Mouse (Mus musculus): ENCODE measurements at regions not wholly inside any gene's neighbourhood (a gene's known extent, or its start where the extent isn't known, plus 50 kb on each side); places are given as distances from the start of the nearest gene placed in this dataset.

- intact Hi-C loops (cut with DNase I): no loop called here
- no peak overlapping the region for H3K4me3 ChIP-seq
- no peak for DNase-seq (ENCODE audit: extremely low spot score in 1 of 2, low spot score in 2 of 2)
- TF ChIP-seq CTCF (IDR thresholded peaks at IDR 0.05): no peak
- no peak overlapping the region for H3K27ac ChIP-seq
Observed at GRCm38 (mm10) chr12:7691996-7692395, 285.5 kb upstream of the Apob start.

- DNase-seq (ENCODE audit: extremely low spot score in 1 of 2, low spot score in 2 of 2): no peak
- no peak for TF ChIP-seq CTCF (IDR thresholded peaks at IDR 0.05)
- intact Hi-C loops (cut with DNase I): no loop called here
Observed at GRCm38 (mm10) chr12:7698324-7698944, 279.0 kb upstream of the Apob start.

GRCm38 (mm10) chr12:7709102-7709501, 268.3 kb upstream of the Apob start:
- Histone ChIP-seq H3K27ac (no peak overlapping the region), H3K4me3 (no peak overlapping the region)
- intact Hi-C loops (cut with DNase I): no loop called here
- no peak for DNase-seq (ENCODE audit: extremely low spot score in 1 of 2, low spot score in 2 of 2)
- no peak for TF ChIP-seq CTCF (IDR thresholded peaks at IDR 0.05)

More at GRCm38 (mm10) chr12:7698324-7698944, 279.0 kb upstream of the Apob start:
- H3K27ac ChIP-seq: no peak overlapping the region
- H3K4me3 ChIP-seq: no peak overlapping the region

- DNase-seq (ENCODE audit: extremely low spot score in 1 of 2, low spot score in 2 of 2): no peak
- Histone ChIP-seq H3K4me3 (no peak overlapping the region), H3K27ac (no peak overlapping the region)
- TF ChIP-seq CTCF (IDR thresholded peaks at IDR 0.05): no peak
- intact Hi-C loops (cut with DNase I): no loop called here
Observed at GRCm38 (mm10) chr12:7709872-7710271, 267.6 kb upstream of the Apob start.

GRCm38 (mm10) chr12:7715091-7715490, 262.4 kb upstream of the Apob start:
- Histone ChIP-seq H3K27ac (no peak overlapping the region), H3K4me3 (no peak overlapping the region)
- intact Hi-C loops (cut with DNase I): no loop called here
- no peak for DNase-seq (ENCODE audit: extremely low spot score in 1 of 2, low spot score in 2 of 2)
- TF ChIP-seq CTCF (IDR thresholded peaks at IDR 0.05): no peak

GRCm38 (mm10) chr12:7718556-7718955, 258.9 kb upstream of the Apob start:
- intact Hi-C loops (cut with DNase I): no loop called here
- no peak overlapping the region for H3K4me3 ChIP-seq
- DNase-seq (ENCODE audit: extremely low spot score in 1 of 2, low spot score in 2 of 2): no peak
- TF ChIP-seq CTCF (IDR thresholded peaks at IDR 0.05): no peak
- H3K27ac ChIP-seq: no peak overlapping the region

- TF ChIP-seq CTCF (IDR thresholded peaks at IDR 0.05): no peak
- H3K27ac ChIP-seq: no peak overlapping the region
- DNase-seq (ENCODE audit: extremely low spot score in 1 of 2, low spot score in 2 of 2): no peak
- H3K4me3 ChIP-seq: no peak overlapping the region
- intact Hi-C loops (cut with DNase I): no loop called here
Observed at GRCm38 (mm10) chr12:7719080-7719479, 258.4 kb upstream of the Apob start.

GRCm38 (mm10) chr12:7724992-7725391, 252.5 kb upstream of the Apob start:
- intact Hi-C loops (cut with DNase I): no loop called here
- Histone ChIP-seq H3K27ac (no peak overlapping the region), H3K4me3 (no peak overlapping the region)
- no peak for DNase-seq (ENCODE audit: extremely low spot score in 1 of 2, low spot score in 2 of 2)
- no peak for TF ChIP-seq CTCF (IDR thresholded peaks at IDR 0.05)

- TF ChIP-seq CTCF (IDR thresholded peaks at IDR 0.05): no peak
- Histone ChIP-seq H3K4me3 (no peak overlapping the region), H3K27ac (no peak overlapping the region)
- intact Hi-C loops (cut with DNase I): no loop called here
- no peak for DNase-seq (ENCODE audit: extremely low spot score in 1 of 2, low spot score in 2 of 2)
Observed at GRCm38 (mm10) chr12:7738020-7738419, 239.4 kb upstream of the Apob start.

GRCm38 (mm10) chr12:7738629-7739351, 238.7 kb upstream of the Apob start:
- intact Hi-C loops (cut with DNase I): no loop called here
- no peak for TF ChIP-seq CTCF (IDR thresholded peaks at IDR 0.05)
- no peak for DNase-seq (ENCODE audit: extremely low spot score in 1 of 2, low spot score in 2 of 2)
- no peak overlapping the region for H3K4me3 ChIP-seq
- H3K27ac ChIP-seq: no peak overlapping the region

- H3K4me3 ChIP-seq: no peak overlapping the region
- no peak overlapping the region for H3K27ac ChIP-seq
- intact Hi-C loops (cut with DNase I): no loop called here
- no peak for DNase-seq (ENCODE audit: extremely low spot score in 1 of 2, low spot score in 2 of 2)
- TF ChIP-seq CTCF (IDR thresholded peaks at IDR 0.05): no peak
Observed at GRCm38 (mm10) chr12:7739352-7739994, 238.0 kb upstream of the Apob start.

GRCm38 (mm10) chr12:7746708-7747107, 230.7 kb upstream of the Apob start:
- no peak for DNase-seq (ENCODE audit: extremely low spot score in 1 of 2, low spot score in 2 of 2)
- TF ChIP-seq CTCF (IDR thresholded peaks at IDR 0.05): no peak
- H3K4me3 ChIP-seq: no peak overlapping the region
- H3K27ac ChIP-seq: no peak overlapping the region
- intact Hi-C loops (cut with DNase I): no loop called here
